Mouse (Mus musculus) mature B cell (primary cell): ENCODE results near the gene Herc3.

Source experiments
- in situ Hi-C: fragments of 300-500 bp; cut with MboI; formaldehyde crosslinking; loops from 2 replicates; pipeline ENCODE4 v1.14.3; 2019

The Herc3 gene

GRCm38 (mm10) chr6:58920735-58921134, 89.5 kb downstream of the Herc3 start:
- in situ Hi-C loops, result no loop called here

- in situ Hi-C loops, result no loop called here
Measured at GRCm38 (mm10) chr6:58921623-58922022, 90.4 kb downstream of the Herc3 start.

GRCm38 (mm10) chr6:58922511-58922910, 91.2 kb downstream of the Herc3 start:
- in situ Hi-C loops, result no loop called here

- in situ Hi-C loops, result no loop called here
Measured at GRCm38 (mm10) chr6:58927881-58928280, 96.6 kb downstream of the Herc3 start.

GRCm38 (mm10) chr6:58929911-58930431, 98.7 kb downstream of the Herc3 start:
- in situ Hi-C loops, result no loop called here

GRCm38 (mm10) chr6:58931149-58931548, 99.9 kb downstream of the Herc3 start:
- in situ Hi-C loops, result no loop called here

- in situ Hi-C loops, result no loop called here
Measured at GRCm38 (mm10) chr6:58932515-58933188, 101.4 kb downstream of the Herc3 start.

- in situ Hi-C loops, result no loop called here
Measured at GRCm38 (mm10) chr6:58933189-58933913, 102.1 kb downstream of the Herc3 start.

GRCm38 (mm10) chr6:58934144-58934543, 102.9 kb downstream of the Herc3 start:
- in situ Hi-C loops, result no loop called here

- in situ Hi-C loops, result no loop called here
Measured at GRCm38 (mm10) chr6:58937726-58938125, 106.5 kb downstream of the Herc3 start.

- in situ Hi-C loops, result no loop called here
Measured at GRCm38 (mm10) chr6:58942276-58942675, 111.0 kb downstream of the Herc3 start.

GRCm38 (mm10) chr6:58943958-58944357, 112.7 kb downstream of the Herc3 start:
- in situ Hi-C loops, result no loop called here

- in situ Hi-C loops, result no loop called here
Measured at GRCm38 (mm10) chr6:58946246-58946645, 115.0 kb downstream of the Herc3 start.

GRCm38 (mm10) chr6:58946840-58947239, 115.6 kb downstream of the Herc3 start:
- in situ Hi-C loops, result no loop called here

- in situ Hi-C loops, result no loop called here
Measured at GRCm38 (mm10) chr6:58950410-58950809, 119.1 kb downstream of the Herc3 start.

- in situ Hi-C loops, result no loop called here
Measured at GRCm38 (mm10) chr6:58951128-58951992, 120.1 kb downstream of the Herc3 start.

GRCm38 (mm10) chr6:58960523-58960922, 129.3 kb downstream of the Herc3 start:
- in situ Hi-C loops, result no loop called here

- in situ Hi-C loops, result no loop called here
Measured at GRCm38 (mm10) chr6:58962691-58963090, 131.4 kb downstream of the Herc3 start.

GRCm38 (mm10) chr6:58964091-58964490, 132.8 kb downstream of the Herc3 start:
- in situ Hi-C loops, result no loop called here

- in situ Hi-C loops, result no loop called here
Measured at GRCm38 (mm10) chr6:58964565-58964964, 133.3 kb downstream of the Herc3 start.

- in situ Hi-C loops, result no loop called here
Measured at GRCm38 (mm10) chr6:58965071-58965831, 134.0 kb downstream of the Herc3 start.
